Mouse (Mus musculus): ENCODE results near the gene Syne2.

Gene Syne2

DNA sequence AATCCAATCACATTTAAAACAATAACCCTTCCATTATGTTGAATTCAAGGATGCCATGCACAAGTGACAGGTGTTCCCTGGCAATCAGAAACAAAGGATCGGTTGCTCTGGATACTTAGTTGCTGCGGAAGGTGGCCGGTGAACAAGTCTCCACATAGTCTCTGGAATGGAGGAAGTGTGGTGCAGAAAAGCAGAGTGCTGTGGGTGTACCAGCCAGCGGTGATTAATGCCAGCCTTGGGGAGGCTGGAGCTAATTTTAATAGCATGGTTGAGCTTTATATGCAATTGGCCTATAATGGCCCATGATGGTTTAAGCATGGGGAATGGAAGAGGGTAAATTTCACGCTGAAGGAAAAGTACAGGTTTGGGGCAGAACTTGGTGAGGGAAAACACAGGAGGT lies 11.7 kb downstream of the Syne2 start:
- DNase-seq, result no peak

DNA sequence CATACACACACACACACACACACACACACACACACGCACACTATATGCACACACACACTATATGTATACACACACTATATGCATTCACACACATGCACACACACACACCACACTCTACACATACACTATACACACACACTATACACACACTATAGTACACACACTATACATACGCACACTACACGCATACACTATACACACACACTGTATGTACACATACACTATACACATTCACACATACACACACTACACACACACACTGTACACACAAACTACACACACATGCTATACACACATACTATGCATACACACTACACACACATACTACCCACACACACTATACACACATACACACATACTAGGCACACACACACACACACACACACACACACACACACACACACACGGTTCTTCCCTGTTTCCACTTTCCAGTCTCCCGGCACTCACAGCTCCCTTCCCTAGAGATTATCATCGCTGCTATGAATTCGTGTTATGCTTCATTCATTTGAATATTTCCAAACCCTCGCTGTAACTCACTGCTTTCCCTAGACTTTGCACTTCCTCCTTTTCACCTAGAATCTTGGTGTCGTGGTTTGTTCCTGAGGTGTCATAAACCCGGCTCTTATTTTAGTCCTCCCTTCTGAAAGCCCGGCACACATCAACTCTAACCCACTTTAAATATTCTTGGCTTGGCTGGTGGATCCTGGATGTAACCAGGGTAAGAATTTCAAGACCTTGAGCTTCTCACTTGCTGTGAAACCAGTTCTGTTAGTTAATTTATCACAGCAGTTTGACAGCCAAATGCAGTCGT lies 15.4 kb downstream of the Syne2 start:
- DNase-seq, result no peak

DNA sequence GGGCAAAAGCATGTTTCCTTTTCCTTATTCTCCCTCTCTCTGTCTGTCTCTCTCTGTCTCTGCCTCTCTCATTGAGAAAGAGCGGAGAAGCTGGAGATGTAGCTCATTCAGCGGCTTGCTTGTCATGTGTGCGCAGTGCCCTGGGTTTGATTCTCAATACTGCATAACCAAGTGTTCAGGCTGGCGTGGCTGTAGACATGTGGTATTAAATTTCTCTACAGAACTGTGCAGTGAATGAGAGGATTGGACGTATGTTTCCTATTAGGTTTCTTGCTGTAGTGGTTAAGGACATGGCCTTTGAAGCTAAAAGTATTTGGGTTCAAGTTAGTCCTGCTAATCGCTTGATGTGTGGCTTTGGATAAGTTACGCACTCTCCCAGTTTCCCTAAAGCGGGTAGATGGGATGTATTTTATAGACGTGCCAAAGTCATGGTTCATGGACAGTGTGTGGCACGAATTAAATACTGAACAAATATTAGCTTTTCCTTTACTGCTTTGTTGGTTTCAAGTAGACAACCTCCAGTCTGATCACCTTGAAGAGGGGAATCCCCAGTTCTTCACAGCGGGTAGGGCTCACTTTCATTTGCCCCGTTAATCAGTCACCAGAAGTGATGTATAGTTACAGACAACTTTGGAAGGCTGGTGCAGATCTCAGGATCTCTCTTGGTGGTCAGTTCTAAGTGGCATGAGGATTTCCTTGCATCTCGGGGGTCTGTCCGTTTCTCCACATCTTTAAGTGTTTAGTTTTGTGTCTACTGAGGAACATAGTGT lies 16.2 kb downstream of the Syne2 start:
- DNase-seq, result no peak

DNA sequence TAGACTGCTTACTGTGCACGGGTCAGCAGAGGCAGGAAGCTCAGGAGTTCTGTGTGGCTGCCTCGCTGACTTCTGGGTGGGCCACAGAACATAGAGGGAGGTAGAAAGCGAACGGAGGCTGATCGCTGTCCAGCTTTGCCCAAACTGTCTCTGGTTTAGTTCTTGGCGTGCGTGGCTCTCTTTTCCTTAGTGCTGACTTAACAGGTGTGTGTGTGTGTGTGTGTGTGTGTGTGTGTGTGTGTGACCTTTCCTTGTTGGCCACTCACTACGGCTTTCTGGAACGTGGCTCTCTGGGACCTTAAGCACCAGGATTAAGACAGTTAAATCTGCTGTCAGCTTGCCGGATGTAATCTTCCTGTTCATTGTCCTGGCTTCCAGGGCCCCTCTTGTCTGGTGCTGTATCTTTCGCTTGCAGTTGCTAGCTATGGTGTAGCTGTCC lies 18.6 kb downstream of the Syne2 start:
- DNase-seq, result no peak

DNA sequence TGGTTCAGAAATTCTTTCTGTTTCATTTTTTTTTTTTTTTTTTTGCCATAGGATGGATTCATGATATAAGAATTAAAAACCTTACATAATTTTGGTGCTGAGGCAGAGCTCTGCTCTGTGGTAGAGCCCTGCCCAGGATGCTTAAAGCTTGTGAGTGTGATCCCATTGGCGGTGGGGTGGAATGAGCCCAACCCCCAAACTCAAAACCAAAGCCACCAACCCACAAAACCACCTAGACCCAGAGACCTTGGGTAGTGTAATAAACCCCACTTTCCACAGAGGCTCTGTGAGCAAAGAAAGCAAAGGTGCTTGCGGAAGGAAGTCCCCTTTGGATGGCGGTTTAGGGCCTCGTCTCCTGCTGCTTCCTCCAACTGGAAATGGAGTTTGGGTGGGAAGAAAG lies 19.5 kb downstream of the Syne2 start:
- no peak for DNase-seq

DNA sequence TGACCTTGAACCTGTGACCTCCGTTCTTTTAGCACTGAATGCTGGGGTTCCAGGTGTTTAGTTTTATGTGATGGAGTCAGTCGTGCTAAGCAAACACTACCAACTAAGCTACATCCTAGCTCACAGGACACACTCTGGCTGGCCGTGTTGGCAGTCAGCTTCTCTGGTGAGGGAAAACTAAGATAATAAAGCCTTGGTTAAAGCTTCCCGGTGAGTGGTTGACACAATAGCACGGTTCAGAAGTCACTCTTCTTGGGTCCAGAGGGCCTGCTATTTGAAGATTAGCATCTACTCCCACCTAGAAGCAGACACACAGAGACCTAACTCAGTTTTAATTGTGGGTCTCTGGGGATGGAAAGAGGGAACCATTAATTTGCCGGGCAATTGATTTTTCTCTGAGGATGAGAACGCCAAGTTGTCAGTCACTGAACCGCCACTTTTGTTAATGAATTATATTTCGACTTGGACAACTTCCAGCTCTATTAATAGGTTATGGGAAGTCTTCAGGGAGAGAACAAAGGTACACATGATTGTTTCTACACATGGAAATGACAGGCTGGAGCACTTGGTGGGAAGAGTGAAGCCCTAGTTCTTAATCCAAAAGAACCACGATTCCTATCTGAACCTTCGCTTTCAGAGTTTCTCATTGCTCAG lies 21.3 kb downstream of the Syne2 start:
- no peak for DNase-seq

DNA sequence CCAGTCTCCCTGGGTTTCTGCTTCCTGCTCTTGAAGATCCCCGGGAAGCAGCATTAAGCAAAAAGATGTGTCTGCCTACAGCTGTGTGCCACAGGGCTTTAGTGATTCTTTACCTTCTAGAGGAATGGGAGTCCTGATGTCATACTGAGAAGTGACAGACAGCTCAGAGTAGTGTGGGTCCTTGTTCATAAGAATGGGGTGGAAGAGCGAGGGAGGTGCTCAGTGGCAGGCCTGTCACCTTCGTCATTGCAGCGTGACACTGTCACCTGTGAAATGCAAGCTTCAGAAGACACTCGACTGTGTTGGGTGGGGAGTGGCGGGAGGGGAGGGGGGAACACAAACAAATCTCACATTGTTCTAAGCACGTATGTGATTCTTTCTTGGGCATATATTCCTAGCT lies 23.2 kb downstream of the Syne2 start:
- DNase-seq, result no peak

DNA sequence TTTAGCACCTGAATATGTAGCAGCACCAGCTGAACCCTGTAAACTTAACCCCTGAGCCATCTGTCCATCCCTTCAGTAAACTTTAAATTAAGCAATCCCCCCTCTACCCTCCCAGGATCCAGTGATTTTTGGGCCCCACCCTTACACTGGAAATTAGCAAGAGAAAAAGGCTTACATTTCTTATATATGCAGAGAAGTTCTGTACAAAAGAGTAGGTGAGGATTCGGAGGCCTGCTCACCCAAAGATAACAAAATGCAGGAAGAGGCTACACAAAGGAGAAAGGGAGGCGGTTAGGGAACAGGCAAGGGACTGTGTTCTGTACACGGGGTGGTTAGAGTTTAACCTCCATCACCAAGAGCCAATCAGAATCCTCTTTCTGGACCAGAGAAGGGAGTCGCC lies 26.4 kb downstream of the Syne2 start:
- DNase-seq, result no peak

DNA sequence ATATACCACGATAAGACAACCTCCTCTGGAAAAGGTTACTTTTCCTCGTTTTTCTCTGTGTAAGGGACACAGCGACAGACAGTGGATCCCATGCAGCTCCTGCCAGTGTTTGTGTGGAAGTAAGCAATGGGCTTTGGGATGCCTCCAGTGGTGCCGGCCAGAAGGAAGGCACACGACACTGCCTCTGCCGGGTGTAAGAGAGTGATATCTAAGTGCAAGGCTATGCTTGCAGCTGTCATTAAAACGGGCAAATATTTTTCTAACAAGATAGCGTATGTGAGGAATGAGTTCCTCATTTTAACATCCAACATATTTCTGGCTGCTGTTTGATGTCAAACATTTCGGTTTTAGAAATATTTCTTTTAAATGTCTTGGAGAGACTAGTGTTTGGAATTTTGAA lies 27.1 kb downstream of the Syne2 start:
- no peak for DNase-seq

DNA sequence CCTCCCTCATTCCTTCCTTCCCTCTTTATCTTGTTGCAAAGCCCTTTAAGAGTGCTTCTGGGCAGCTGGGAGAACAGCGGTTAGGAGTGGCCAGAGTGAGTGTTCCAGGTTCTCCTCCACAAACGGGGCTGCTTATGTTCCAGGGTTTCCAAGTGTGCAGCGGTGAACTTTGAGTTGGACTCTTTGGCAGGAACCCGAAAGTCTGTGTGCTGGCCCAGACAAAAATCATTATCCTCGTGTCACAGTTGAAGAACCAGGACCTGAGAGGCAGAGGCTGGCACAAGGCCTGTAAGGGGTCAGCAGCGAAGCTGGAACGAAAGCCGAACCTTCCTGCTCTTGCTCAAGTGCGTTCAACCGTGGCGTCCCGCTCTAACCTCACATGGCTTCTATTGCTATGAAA lies 28.6 kb downstream of the Syne2 start:
- DNase-seq, result no peak

DNA sequence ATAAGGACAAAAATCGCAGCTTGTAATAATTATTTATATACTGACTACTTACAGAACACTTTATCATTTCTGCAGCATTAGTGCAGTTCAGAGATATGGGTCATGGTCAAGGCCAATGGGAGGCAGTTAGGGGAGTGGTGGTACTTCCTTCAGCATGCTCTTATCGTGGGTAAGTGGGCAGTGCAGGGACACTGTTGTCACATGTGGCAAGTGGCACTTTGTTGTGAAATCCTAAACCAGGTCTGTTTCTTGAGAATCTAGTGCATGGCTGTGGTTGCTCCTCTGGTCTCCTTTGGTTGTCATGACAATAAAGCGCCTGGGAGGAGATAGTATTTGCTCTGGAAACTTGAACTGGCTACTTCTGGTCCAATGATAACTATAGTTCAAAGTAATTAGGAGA lies 32.3 kb downstream of the Syne2 start:
- DNase-seq, result no peak

DNA sequence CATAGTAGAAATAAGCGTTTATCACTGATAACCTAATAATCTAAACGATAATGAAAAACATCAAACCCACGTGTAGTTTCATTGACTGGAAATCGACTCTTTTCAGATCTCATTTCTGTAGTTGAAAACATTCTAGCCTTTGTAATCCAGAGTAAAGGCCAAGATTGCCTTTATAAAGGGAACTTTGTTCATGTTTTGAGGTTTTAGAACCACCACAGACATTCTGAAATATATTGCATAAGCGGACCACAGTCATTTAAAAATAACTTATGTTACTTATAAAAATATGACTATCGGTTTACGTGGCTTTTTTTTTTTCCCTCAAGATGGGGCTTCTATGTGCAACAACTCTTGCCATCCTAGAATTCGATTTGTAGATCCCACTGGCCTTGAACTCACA lies 33.5 kb downstream of the Syne2 start:
- no peak for DNase-seq

DNA sequence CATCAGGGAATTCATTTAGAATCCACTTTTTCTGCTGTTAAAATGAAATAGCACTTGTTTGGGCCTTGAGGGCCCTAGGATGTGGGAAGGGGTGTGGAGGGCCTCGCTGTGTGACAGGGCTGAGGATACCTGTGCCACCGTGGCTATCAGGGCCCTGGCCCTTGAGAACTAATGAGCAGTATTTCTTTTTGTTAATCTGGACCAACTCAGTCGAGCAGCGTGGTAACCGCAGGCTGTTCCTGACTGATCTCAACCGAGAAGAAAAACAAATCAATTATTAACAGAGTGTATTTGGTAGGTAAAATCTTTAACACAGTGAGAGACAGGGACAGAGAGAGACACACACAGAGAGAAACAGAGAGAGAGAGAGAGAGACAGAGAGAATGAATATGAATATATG lies 34.5 kb downstream of the Syne2 start:
- DNase-seq, result no peak

DNA sequence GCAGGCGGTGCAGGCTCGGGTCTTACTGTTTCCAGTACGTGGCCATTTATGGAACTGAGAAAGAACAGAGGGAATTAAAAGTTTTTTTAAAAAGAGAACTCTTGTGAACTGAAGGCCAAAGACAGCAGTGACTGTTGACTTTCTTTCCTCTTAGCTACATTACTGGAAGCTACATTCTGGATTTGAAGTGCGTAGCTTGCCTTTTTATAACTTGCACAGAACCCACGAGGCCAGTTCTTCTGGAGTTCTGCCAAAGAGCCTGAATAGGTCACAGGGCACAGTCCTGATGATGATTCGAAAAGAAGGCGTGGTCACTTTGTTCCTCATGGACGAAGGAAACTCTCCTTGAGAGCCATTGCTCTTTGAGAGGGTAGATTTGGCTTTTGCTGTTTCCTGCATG lies 35.6 kb downstream of the Syne2 start:
- no peak for DNase-seq

DNA sequence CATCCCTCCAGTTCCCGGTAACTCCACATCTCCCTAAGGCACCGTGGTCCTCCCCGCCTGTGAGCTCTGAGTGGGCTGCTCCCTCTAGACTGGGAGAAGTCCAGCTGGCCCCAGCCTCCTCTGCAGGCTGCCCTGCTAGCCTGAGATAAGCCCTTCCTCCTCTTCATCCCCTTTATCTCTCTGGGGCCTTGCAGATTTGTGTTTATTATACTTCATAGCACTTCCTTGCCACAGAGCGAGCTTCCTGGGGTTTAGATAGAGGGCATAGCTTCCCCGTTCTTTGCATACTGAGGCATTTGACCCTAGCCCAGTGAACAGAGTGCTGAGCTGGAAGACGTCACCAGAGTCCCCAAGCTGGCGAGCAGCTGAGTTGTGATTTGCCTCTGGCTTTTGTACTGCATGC lies 37.1 kb downstream of the Syne2 start:
- DNase-seq, result no peak

DNA sequence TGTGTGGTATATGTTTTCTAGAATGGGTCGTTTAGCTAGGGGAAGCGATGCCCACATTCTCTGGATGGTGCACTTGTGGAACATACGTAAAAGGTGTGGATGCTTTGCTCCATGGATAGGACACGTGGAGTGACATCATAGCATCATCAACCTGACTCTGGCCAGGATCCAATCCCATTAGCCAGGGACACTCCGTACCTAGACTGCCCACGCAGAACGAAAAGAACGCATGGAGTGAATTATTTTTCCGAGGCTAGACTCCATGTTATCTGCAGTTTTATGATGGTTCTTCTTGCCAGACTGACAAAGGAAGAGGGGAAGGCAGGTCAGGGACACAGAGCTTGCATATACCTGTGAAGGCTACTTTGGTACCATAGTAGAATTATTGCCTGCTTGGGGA lies 37.7 kb downstream of the Syne2 start:
- no peak for DNase-seq

DNA sequence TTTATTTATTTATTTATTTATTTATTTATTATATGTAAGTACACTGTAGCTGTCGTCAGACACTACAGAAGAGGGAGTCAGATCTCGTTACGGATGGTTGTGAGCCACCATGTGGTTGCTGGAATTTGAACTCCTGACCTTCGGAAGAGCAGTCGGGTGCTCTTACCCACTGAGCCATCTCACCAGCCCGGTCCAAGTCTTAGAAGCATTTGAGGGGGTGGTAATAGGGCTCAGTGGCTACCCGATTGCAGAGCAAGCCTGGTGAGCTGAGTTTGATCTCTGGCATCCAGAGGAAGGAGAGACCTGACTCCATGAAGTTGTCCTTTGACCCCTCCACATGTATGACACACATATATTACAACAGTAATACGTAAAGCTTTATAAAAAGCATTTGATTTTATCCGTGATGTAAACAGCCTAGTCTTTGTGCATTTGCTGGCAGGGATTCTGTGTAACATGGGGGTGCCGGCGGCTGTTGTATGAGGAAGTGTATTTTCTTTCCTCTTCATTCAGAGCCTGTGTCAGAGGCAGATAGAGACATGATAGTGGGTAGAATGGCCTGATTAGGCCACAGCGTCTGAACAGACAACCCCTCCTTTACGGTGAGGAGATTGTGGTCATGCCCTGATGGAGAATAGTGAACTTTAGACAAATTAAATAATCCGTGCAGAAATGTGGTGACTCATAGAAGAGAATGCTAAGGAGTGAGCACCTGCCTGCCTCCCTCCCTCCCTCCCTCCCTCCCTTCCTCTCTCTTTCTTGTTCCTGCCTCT lies 38.3 kb downstream of the Syne2 start:
- DNase-seq, result no peak

DNA sequence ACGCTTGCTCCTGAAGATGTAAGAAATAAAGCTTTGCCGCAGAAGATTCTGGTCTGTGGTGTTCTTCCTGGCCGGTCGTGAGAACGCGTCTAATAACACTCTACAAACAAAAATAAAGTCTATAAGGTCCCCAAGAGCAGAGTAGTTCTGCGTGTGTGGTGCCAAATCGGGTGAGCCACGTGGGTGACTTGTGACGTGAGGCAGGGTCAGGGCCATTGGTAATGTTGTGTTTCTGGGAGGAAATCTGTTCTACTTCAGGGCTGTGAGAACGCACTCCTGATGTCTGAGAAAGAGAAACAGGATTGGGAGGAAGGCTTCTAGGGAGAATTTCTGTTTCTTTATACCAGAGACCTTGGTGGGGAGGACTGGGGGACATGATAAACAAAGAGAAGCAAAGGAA lies 42.0 kb downstream of the Syne2 start:
- DNase-seq, result no peak

DNA sequence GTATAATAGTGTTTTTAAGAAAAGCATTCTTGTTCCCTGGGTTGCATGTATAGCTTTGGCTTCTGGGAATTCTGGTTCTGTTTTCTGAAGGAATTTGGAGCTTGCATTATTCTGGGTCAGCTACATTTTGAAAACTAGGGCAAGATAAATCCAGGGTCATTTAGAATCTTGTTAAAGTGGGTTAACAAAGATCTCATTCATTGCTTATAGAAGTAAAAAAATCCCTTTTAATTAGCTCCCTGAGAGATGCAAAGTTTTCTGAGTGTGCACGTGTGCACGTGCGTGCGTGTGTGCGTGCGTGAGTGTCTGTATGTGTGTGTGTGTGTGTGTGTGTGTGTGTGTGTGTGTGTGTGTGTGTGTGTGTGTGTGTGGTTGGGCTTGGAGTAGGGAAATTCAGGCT lies 42.9 kb downstream of the Syne2 start:
- DNase-seq, result no peak

DNA sequence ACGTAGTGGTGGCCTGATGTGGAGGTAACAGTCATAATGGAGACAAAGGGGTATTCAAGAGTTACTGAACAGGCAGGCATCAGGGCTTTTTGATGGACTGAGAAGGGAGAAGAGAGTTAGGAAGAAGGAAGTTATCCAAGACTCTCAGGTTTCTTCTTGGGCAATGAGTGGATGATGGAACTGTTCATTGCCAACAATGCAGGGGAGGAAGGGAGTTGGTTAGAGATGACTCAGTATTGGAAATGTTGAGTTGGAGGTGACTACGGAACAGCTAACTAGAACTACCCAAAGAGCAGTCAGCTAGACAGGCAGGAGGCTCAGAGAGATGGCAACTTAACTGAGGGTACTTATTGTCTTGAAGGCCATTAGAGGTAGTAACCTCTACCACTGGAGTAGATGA lies 47.2 kb downstream of the Syne2 start:
- no peak for DNase-seq

DNA sequence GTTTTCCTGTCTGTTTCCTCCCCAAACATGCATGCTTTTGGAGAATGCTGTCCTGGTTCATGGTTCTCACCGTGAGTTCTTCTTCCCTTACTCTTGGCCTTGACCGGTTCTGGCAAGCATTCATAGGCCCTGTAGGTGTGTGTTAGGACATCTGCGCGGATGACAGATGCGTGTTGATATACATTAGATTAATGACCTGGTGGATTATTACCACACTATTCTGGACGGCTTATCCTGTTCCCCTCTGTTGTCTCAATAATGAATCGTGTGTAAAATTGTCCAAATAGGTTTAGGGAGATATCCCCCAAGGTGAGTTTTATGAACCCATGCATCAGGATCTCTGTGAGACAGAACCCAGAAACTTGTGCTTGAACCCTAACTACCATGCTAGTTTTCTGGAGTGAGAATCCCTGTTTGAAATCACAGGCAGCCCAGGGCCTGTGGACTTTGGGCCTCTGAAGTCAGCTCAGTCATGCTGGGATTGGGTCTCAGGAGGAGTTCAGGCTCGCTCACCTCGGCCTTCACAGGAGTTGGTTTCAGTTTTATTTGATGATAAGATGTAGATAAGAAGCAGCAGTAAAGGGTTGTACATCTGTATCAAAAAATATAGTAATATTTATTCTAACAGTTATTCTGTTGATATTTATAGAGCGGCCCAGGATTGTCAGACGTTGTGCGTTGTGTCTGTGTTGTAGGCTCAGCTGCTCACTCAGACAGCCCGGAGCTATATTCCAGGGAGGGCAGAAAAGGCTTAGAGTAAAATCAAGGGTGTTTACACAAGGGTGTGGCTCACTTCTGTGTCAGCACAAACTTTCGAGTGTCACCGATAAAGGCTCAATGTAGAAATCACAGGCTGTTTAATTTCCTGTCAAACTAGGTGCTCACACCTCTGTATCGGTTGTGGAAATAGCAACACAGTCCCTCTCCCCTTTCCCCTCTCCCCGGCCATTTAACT lies 48.8 kb downstream of the Syne2 start:
- DNase-seq, result no peak
